Mouse (Mus musculus): ENCODE results near the gene Tas2r106. TPM values are rescaled to one million over a fixed set of nuclear protein-coding genes. Genes with fewer than 3 reads are reported as not detected.
A peak's percentile ranks its signal among the peaks of the same experiment; 100 is the strongest.

The Tas2r106 gene
- not detected in 2 replicates for total RNA-seq (2012; rRNA removed)
- total RNA-seq (2014; rRNA removed): not detected in 2 replicates
- polyA plus RNA-seq (2012; ENCODE audit: insufficient read length, low read depth): not detected in 2 replicates

DNA sequence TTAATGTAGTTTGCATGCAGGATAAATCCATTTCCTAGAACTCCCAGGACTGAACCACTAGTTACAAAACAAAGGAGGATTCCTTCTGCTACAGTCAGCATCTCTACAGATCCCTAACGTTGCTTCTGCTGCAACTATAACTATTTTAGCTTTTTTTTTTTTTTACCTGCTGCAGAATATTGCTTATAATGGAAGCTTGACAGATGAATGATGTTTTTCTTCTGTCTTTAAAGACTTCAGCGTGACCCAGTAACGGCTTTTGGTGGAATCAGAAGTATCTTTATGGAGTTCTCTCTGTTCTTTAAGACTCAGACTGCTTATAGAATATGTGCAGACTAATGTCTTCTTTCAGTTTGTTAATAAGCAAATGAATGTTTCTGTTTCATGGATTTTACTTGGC, at the start of gene Tas2r106:
TSS of gene Tas2r106 (minus strand) at position 101 of the 400 bp plus-strand sequence.
- no peak within 1 kb of the TSS for H3K9ac ChIP-seq (ENCODE audit: insufficient read depth, low read depth)
- H3K4me2 ChIP-seq (ENCODE audit: insufficient read depth, low read depth, poor library complexity, severe bottlenecking): no peak within 1 kb of the TSS
- H3K27ac ChIP-seq (ENCODE audit: insufficient read depth, low read depth): no peak within 1 kb of the TSS
- H3K9me3 ChIP-seq (replicated peaks; ENCODE audit: low read length): peaks cover 17% of the 10 kb centered on the region
- no peaks in the 10 kb centered on the region for H3K4me1 ChIP-seq (ENCODE audit: control insufficient read depth in 1 of 2, insufficient read depth in 2 of 2)
- no peaks in the 10 kb centered on the region for H3K79me2 ChIP-seq (replicated peaks; ENCODE audit: control insufficient read depth, extremely low read depth, insufficient read depth, poor library complexity, severe bottlenecking)
- no peak for DNase-seq (ENCODE audit: extremely low read depth)
- no peaks in the 10 kb centered on the region for H3K36me3 ChIP-seq (replicated peaks in 1 of 2; ENCODE audit: control insufficient read depth in 1 of 2, insufficient read depth in 1 of 2, low read length in 1 of 2)
- H3K27me3 ChIP-seq (replicated peaks): no peaks in the 10 kb centered on the region
- no peak within 1 kb of the TSS for H3K4me3 ChIP-seq (replicated peaks in 1 of 3; ENCODE audit: low read depth in 2 of 3, low read length in 2 of 3, poor library complexity in 1 of 3)
- in situ Hi-C loops (cut with MboI; ENCODE audit: low pct_ligation_motif_present, low pct_unique_long_range_greater_than_20kb, low sequenced_read_pairs) (no loop called here), dilution Hi-C loops (cut with MboI; ENCODE audit: extremely low pct_ligation_motif_present, extremely low pct_unique_long_range_greater_than_20kb, low sequenced_read_pairs) (no loop called here)
- TF ChIP-seq MAZ (IDR thresholded peaks at IDR 0.05; ENCODE audit: low read depth, low read length) (no peak), NRF1 (IDR thresholded peaks at IDR 0.05; ENCODE audit: low read depth, low read length) (no peak), RCOR1 (conservative IDR thresholded peaks at IDR 0.05; ENCODE audit: low read depth, low read length) (no peak), CHD2 (IDR thresholded peaks at IDR 0.05; ENCODE audit: low read length) (no peak), PAX5 (IDR thresholded peaks at IDR 0.05; ENCODE audit: low read length) (no peak), KAT2A (IDR thresholded peaks at IDR 0.05; ENCODE audit: insufficient replicate concordance, low read length) (no peak), JUN (IDR thresholded peaks at IDR 0.05; ENCODE audit: insufficient read depth, low read depth, low read length) (no peak), RAD21 (IDR thresholded peaks at IDR 0.05; ENCODE audit: low read depth, low read length) (no peak), MAX (IDR thresholded peaks at IDR 0.05; ENCODE audit: low read length) (no peak), BHLHE40 (IDR thresholded peaks at IDR 0.05; ENCODE audit: low read depth, low read length) (no peak), TBP (conservative IDR thresholded peaks at IDR 0.05; ENCODE audit: low read depth, low read length) (no peak), ZC3H11A (IDR thresholded peaks at IDR 0.05; ENCODE audit: low read depth, low read length) (no peak), ZNF384 (IDR thresholded peaks at IDR 0.05; ENCODE audit: low read depth, low read length) (no peak), IRF4 (IDR thresholded peaks at IDR 0.05; ENCODE audit: low read depth, low read length) (no peak), GABPA (IDR thresholded peaks at IDR 0.05; ENCODE audit: insufficient replicate concordance, low read depth, low read length) (no peak)

DNA sequence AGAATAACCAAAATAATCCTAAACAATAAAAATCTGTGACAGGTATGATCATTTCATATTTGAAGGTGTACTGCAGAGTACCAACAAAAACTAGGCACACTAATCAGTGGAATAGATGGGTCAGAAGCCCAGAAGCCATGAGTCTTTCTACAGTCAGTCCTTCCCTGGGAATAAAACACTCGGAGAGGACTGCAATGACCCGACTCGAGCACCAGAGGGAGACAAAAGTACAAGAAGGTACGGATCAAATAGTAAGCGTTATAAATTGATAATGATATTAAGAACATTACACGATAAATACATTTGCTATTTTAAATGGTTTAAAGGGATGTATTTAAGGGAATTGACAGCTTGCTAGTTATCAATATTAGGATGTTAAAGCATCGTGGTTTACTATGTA, 34.1 kb upstream of the Tas2r106 start:
- dilution Hi-C loops (cut with MboI; ENCODE audit: extremely low pct_ligation_motif_present, extremely low pct_unique_long_range_greater_than_20kb, low sequenced_read_pairs) (no loop called here), in situ Hi-C loops (cut with MboI; ENCODE audit: low pct_ligation_motif_present, low pct_unique_long_range_greater_than_20kb, low sequenced_read_pairs) (no loop called here)
- no peaks in the 10 kb centered on the region for H3K27me3 ChIP-seq (replicated peaks)
- H3K9me3 ChIP-seq (replicated peaks; ENCODE audit: low read length): peaks cover 15% of the 10 kb centered on the region
- no peak overlapping the region for H3K4me2 ChIP-seq (ENCODE audit: insufficient read depth, low read depth, poor library complexity, severe bottlenecking)
- no peak overlapping the region for H3K9ac ChIP-seq (ENCODE audit: insufficient read depth, low read depth)
- H3K4me3 ChIP-seq (replicated peaks in 1 of 3; ENCODE audit: low read depth in 2 of 3, low read length in 2 of 3, poor library complexity in 1 of 3): no peak overlapping the region
- no peak for DNase-seq (ENCODE audit: extremely low read depth)
- no peak overlapping the region for H3K27ac ChIP-seq (ENCODE audit: insufficient read depth, low read depth)
- H3K4me1 ChIP-seq (ENCODE audit: control insufficient read depth in 1 of 2, insufficient read depth in 2 of 2): no peaks in the 10 kb centered on the region
- no peaks in the 10 kb centered on the region for H3K79me2 ChIP-seq (replicated peaks; ENCODE audit: control insufficient read depth, extremely low read depth, insufficient read depth, poor library complexity, severe bottlenecking)
- H3K36me3 ChIP-seq (replicated peaks in 1 of 2; ENCODE audit: control insufficient read depth in 1 of 2, insufficient read depth in 1 of 2, low read length in 1 of 2): no peaks in the 10 kb centered on the region
- TF ChIP-seq CHD2 (IDR thresholded peaks at IDR 0.05; ENCODE audit: low read length) (no peak), UBTF (IDR thresholded peaks at IDR 0.05; ENCODE audit: low read depth, low read length) (no peak), CTCF (conservative IDR thresholded peaks at IDR 0.05 in 1 of 2, IDR thresholded peaks at IDR 0.05 in 1 of 2; ENCODE audit: low read depth in 2 of 2, low read length in 2 of 2) (peak in 1 of 2 experiments; percentile 33; a peak in 2 of 4 replicates)
